Mouse (Mus musculus): ENCODE results near the gene Rgs12. TPM values are rescaled to one million over a fixed set of nuclear protein-coding genes. Genes with fewer than 3 reads are reported as not detected.

Rgs12 gene
- polyA plus RNA-seq, 1 experiment from 2014 or later = 56.3 TPM

DNA sequence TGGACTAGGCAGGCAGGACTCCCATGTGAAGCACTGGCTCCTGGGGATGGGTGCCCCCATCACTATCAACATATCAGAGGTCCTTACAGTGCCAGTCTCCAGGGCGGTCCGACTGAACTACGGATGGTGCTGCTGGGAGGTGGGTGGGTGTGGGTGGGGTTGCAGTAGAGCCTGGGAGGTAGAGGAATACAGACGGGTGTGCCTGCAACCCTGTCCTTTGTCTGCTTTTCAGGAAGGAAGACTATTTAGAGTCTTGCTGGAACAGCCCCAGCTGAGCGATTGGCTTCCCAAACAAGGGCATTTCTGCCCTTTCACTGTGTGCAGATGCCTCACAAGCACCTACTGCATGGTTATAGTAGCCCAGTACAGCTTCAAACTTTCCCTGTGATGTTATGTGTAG lies 19.1 kb downstream of the Rgs12 start:
- 89% methylated on average over 5 of the region's 5 CpGs for WGBS
- ATAC-seq (ENCODE audit: insufficient number of reproducible peaks, insufficient read depth, low FRiP score, low TSS enrichment) = no peak
- Histone ChIP-seq H3K4me1 (no peaks in the 10 kb centered on the region), H3K4me3 (no peak overlapping the region), H3K4me2 (replicated peaks) (no peak overlapping the region), H3K9me3 (no peaks in the 10 kb centered on the region), H3K27ac (no peak overlapping the region), H3K27me3 (no peaks in the 10 kb centered on the region), H3K9ac (no peak overlapping the region), H3K36me3 (peaks cover 60% of the 10 kb centered on the region)

DNA sequence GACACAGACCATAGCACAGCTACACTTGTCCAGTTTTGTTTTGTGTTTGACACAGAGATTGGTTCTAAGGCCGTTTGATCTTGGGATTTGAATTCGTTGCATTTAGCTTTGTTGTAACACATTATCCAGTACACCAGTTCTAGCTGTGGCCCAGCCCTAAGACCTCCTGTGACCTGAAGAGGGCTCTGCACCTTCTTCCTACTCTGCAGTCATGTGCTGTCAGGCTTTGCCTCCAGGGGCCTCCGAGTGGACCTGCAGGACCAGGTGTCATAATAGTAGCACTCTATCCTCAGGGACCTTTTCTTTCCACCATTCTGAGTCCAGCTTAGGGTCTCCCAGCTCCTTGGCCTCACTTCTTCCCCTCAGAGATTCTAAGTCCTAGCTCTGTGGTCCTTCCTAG lies 23.2 kb downstream of the Rgs12 start:
- no peak for ATAC-seq (ENCODE audit: insufficient number of reproducible peaks, insufficient read depth, low FRiP score, low TSS enrichment)
- Histone ChIP-seq H3K4me2 (replicated peaks) (no peak overlapping the region), H3K36me3 (peaks cover 60% of the 10 kb centered on the region), H3K27me3 (no peaks in the 10 kb centered on the region), H3K4me3 (no peak overlapping the region), H3K9ac (no peak overlapping the region), H3K27ac (no peak overlapping the region), H3K9me3 (no peaks in the 10 kb centered on the region), H3K4me1 (no peaks in the 10 kb centered on the region)
- WGBS = 87% methylated on average over 3 of the region's 3 CpGs

DNA sequence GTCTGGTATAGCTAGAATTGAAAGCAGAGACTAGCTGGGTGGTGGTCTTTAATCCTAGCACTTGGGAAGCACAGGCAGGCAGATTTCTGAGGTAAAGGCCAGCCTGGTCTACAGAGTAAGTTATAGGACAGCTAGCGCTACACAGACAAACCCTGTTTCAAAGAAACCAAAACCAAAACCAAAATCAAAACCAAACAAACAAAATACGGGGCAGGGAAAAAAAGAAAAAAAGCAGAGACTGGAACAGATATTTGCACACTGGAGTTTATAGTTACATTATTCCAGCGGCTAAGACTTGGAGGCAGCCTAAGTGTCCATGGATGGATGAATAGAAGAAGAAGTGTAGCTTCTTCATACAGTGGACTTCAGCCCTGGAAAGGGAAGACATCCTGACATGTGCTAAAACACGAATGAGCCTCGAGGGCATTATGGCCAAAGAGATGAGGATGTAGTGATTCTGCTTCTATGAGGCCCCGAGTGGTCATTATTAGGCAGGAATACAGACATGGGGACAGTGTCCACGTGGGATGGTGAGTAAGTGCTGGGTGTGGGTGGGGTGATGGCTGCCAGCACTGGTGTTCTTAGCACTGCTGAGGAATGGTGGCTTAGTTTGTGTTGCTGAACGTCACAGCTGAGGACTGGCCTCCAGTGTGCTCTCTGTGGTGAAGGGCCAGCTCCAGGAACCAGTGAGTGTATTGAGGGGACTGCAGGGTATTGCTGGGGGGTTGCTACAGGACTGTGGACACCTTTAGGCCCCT lies 24.5 kb downstream of the Rgs12 start:
- no peak for ATAC-seq (ENCODE audit: insufficient number of reproducible peaks, insufficient read depth, low FRiP score, low TSS enrichment)
- WGBS = 80% methylated on average over 8 of the region's 8 CpGs

DNA sequence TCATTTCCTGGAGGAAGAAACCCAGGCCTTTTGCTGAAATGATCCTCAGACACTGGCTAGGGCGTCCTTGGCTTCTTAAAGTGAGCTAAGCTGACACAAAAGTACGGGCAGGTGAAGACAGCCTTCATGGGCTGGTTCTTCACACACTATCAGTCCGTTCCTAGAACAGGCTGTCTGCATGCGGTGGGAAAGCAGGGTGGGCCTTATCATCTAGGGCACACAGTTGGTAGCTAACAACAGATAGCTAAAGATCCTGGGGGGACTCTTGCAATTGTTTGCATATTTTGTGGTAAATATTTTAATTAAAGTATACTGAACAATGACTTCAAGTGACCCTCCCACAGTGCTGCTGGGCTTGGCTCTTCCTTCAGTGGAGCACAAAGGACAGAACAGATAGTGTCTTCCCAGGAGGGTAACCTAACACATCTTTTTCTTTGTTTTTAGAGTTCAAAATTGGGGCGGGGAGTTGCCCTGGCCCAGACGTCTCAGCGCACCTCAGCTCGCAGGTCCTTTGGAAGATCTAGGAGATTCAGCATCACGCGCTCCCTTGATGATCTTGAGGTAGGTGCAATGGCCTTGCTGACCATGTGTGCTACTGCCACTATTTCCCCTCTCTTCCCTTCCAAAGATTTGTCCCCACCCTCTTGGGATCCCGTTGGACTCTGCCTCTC lies 25.7 kb downstream of the Rgs12 start:
- H3K9me3 ChIP-seq = no peaks in the 10 kb centered on the region
- ATAC-seq (ENCODE audit: insufficient number of reproducible peaks, insufficient read depth, low FRiP score, low TSS enrichment) = no peak
- no peaks in the 10 kb centered on the region for H3K4me1 ChIP-seq
- no peak overlapping the region for H3K9ac ChIP-seq
- H3K27ac ChIP-seq = no peak overlapping the region
- no peaks in the 10 kb centered on the region for H3K27me3 ChIP-seq
- no peak overlapping the region for H3K4me3 ChIP-seq
- 91% methylated on average over 11 of the region's 11 CpGs for WGBS
- no peak overlapping the region for H3K4me2 ChIP-seq (replicated peaks)
- peaks cover 54% of the 10 kb centered on the region for H3K36me3 ChIP-seq

More for the DNA sequence above, 24.5 kb downstream of the Rgs12 start:
- H3K4me1 ChIP-seq = no peaks in the 10 kb centered on the region
- H3K4me2 ChIP-seq (replicated peaks) = no peak overlapping the region
- no peaks in the 10 kb centered on the region for H3K9me3 ChIP-seq
- H3K27me3 ChIP-seq = no peaks in the 10 kb centered on the region
- H3K27ac ChIP-seq = no peak overlapping the region
- no peak overlapping the region for H3K9ac ChIP-seq
- H3K4me3 ChIP-seq = no peak overlapping the region
- peaks cover 52% of the 10 kb centered on the region for H3K36me3 ChIP-seq

DNA sequence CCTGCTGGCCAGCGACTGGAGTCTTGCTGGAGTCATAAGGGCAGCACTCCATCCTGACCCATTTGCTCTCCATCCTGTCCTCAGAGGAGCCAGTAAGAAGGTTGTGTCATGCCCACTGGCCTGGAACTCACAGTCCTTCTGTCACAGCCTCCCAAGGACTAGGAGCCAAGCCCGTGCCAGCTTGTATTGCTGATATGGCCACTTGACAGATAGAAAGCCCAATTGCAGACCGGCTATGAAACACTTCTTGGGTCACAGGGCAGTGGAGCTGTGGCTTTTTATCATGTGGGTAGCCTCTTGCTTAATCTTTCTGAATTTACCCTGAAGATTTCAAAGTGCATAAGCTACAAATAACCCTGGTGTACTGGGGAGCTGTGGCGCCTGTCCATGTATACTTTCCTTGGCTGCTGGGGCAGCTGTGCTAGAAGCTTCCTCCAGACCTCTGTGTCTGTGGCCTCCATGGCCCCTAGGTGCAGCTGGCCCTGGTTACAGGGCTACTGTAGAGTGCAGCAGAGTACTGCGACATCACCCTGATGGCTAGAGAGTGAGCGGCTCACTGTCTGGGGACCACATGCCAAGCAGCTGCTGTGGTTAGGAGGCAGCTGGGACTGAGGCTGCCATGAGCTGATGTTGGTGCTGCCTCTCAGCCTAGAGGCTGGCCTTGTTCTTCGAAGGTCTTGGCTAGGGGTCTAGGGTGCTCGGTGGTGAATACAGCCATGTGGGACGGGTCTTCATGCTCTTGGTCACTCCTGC lies 27.5 kb downstream of the Rgs12 start:
- Histone ChIP-seq H3K27ac (no peak overlapping the region), H3K4me2 (replicated peaks) (no peak overlapping the region), H3K9me3 (no peaks in the 10 kb centered on the region), H3K27me3 (no peaks in the 10 kb centered on the region), H3K4me1 (0 out of 2 replicates have a peak, but pooled peaks cover 1% of the 10 kb centered on the region), H3K36me3 (peaks cover 48% of the 10 kb centered on the region), H3K9ac (no peak overlapping the region), H3K4me3 (no peak overlapping the region)
- 94% methylated on average over 9 of the region's 9 CpGs for WGBS
- ATAC-seq (ENCODE audit: insufficient number of reproducible peaks, insufficient read depth, low FRiP score, low TSS enrichment) = no peak

DNA sequence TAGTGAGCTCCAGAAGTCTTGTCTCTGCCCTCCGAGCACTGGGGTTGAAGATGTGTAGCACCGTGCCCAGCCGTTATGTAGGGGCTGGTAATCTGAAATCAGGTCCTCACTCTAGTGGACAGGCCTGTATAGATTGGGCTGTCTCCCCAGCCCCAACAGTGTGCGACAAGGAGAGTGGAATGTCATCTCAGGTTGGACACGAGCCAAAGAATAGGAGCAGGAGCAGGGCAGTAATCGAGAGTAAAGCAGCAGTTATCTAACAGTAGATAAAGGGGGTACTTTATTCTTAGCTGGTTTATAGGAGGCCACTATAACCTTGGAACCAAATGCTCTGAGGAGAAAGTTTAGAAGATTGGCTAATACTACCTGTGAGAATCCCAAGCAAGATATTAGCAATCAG lies 30.9 kb downstream of the Rgs12 start:
- H3K4me3 ChIP-seq = no peak overlapping the region
- no peaks in the 10 kb centered on the region for H3K9me3 ChIP-seq
- ATAC-seq (ENCODE audit: insufficient number of reproducible peaks, insufficient read depth, low FRiP score, low TSS enrichment) = no peak
- H3K36me3 ChIP-seq = peaks cover 64% of the 10 kb centered on the region
- H3K27ac ChIP-seq = no peak overlapping the region
- WGBS = 73% methylated on average over 6 of the region's 6 CpGs
- no peaks in the 10 kb centered on the region for H3K27me3 ChIP-seq
- no peak overlapping the region for H3K4me2 ChIP-seq (replicated peaks)
- H3K4me1 ChIP-seq = 0 out of 2 replicates have a peak, but pooled peaks cover 4% of the 10 kb centered on the region
- H3K9ac ChIP-seq = no peak overlapping the region

DNA sequence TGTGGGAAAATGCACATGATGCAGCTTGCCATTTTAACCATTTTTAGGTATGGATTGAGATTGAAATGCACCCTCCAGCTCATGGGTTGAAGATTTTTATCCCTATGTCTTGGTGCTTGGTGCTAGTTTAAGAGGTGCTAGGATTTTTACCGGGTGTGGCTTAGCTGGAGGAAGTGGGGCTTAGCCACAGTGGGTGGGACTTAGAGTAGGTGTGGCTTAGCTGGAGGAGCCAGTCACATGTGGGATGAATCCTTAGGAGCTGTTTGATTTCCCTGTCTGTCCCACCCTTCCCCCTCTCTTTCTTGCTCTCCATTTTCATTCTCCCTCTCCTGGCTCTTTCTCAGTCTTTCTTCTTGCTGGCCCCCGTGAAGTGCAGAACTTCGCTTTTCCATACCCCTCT lies 32.5 kb downstream of the Rgs12 start:
- H3K9me3 ChIP-seq = no peaks in the 10 kb centered on the region
- no peaks in the 10 kb centered on the region for H3K27me3 ChIP-seq
- 0 out of 2 replicates have a peak, but pooled peaks cover 4% of the 10 kb centered on the region for H3K4me1 ChIP-seq
- WGBS = 51% methylated on average over 3 of the region's 3 CpGs
- ATAC-seq (ENCODE audit: insufficient number of reproducible peaks, insufficient read depth, low FRiP score, low TSS enrichment) = no peak
- H3K4me2 ChIP-seq (replicated peaks) = no peak overlapping the region
- H3K4me3 ChIP-seq = no peak overlapping the region
- peaks cover 59% of the 10 kb centered on the region for H3K36me3 ChIP-seq
- no peak overlapping the region for H3K27ac ChIP-seq
- H3K9ac ChIP-seq = no peak overlapping the region

DNA sequence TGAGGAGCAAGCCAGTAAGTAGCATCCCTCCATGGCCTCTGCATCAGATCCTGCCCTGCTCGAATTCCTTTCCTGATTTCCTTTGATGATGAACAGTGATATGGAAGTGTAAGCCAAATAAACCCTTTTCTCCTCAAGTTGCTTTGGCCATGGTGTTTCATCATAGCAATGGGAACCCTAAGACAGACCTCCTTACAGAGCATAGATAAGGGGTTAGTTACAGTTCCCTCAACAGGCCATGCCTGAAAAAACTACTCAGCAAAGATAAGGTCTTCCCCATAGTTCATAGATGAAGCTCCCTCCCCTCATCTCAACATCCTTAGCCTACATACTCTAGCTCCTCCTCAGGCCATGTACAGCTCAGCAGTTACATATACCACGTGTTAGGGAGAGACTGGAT lies 35.7 kb downstream of the Rgs12 start:
- H3K4me2 ChIP-seq (replicated peaks) = no peak overlapping the region
- H3K4me1 ChIP-seq = peaks cover 21% of the 10 kb centered on the region
- WGBS = 79% methylated on average over 2 of the region's 2 CpGs
- peaks cover 57% of the 10 kb centered on the region for H3K36me3 ChIP-seq
- H3K9me3 ChIP-seq = no peaks in the 10 kb centered on the region
- no peak for ATAC-seq (ENCODE audit: insufficient number of reproducible peaks, insufficient read depth, low FRiP score, low TSS enrichment)
- no peaks in the 10 kb centered on the region for H3K27me3 ChIP-seq
- no peak overlapping the region for H3K4me3 ChIP-seq
- no peak overlapping the region for H3K27ac ChIP-seq
- H3K9ac ChIP-seq = no peak overlapping the region

DNA sequence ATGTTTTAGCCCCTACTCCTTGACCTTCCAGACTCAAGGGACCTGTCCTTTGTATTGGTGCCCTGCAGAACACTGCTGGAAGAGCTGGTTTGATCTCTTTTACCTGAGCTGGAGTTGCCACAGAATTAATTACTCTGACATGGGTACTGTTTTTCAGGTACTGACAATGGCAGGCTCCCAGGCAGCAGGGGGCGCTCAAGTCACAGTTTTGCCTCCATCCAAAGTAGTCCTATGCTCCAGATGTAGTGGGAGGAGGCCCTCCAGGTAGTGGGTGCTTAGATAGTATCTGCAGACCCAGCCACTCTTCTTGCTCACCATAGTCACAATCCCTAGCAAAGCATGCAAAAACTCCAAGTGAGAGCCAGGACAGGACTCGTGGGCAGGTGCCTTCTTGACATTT lies 36.6 kb downstream of the Rgs12 start:
- H3K27ac ChIP-seq = no peak overlapping the region
- H3K36me3 ChIP-seq = peaks cover 57% of the 10 kb centered on the region
- WGBS = 39% methylated on average over 2 of the region's 2 CpGs
- peaks cover 25% of the 10 kb centered on the region for H3K4me1 ChIP-seq
- H3K4me2 ChIP-seq (replicated peaks) = no peak overlapping the region
- no peak for ATAC-seq (ENCODE audit: insufficient number of reproducible peaks, insufficient read depth, low FRiP score, low TSS enrichment)
- no peak overlapping the region for H3K9ac ChIP-seq
- H3K9me3 ChIP-seq = no peaks in the 10 kb centered on the region
- no peak overlapping the region for H3K4me3 ChIP-seq
- no peaks in the 10 kb centered on the region for H3K27me3 ChIP-seq

DNA sequence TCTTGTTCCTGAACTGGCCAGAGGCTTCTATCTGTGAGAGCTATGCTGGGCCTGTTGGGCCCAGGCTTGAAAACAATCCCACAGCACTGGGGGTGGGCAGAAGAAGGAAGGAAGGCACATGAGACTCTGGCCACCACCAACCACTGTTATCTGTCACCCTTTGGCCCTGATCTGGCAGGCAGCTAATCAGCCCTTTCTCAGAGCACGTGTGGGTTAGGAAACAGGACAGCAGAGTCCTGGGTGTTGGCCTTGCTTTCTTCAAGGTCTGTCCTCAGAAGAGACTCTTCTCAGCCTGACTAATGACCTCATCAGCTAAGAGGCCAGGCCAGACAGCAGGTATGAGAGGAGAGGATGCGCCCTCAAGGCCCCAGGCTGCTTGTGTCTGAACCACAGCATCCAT lies 38.2 kb downstream of the Rgs12 start:
- no peaks in the 10 kb centered on the region for H3K27me3 ChIP-seq
- H3K4me1 ChIP-seq = peaks cover 21% of the 10 kb centered on the region
- no peak overlapping the region for H3K4me3 ChIP-seq
- no peak overlapping the region for H3K4me2 ChIP-seq (replicated peaks)
- no peak overlapping the region for H3K27ac ChIP-seq
- ATAC-seq (ENCODE audit: insufficient number of reproducible peaks, insufficient read depth, low FRiP score, low TSS enrichment) = no peak
- WGBS = 87% methylated on average over 2 of the region's 2 CpGs
- no peaks in the 10 kb centered on the region for H3K9me3 ChIP-seq
- peaks cover 53% of the 10 kb centered on the region for H3K36me3 ChIP-seq
- no peak overlapping the region for H3K9ac ChIP-seq

DNA sequence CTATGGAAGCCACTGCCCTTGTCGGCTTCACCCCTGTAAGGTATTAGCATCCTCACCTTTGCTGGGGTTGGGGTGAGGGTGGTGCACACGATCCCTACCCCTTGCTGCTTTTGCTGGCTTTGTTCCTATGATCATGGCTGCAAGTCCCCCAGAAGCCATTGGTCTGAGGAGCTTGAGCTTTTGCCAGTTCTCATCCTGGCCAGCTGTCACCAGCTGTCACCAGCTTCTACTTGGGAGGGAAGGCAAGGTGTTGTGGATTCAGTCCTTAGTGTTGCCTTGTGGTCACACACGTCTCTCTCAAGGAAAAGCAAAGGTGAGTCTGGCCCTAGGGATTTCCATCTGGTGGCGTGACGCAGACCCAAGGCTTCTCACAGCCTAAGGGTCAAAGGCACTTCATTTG lies 39.4 kb downstream of the Rgs12 start:
- Histone ChIP-seq H3K4me2 (replicated peaks) (no peak overlapping the region), H3K4me1 (peaks cover 21% of the 10 kb centered on the region), H3K36me3 (peaks cover 40% of the 10 kb centered on the region), H3K9ac (no peak overlapping the region), H3K4me3 (no peak overlapping the region), H3K27ac (peak overlapping the region; percentile 70), H3K9me3 (no peaks in the 10 kb centered on the region), H3K27me3 (no peaks in the 10 kb centered on the region)
- WGBS = 83% methylated on average over 5 of the region's 5 CpGs
- no peak for ATAC-seq (ENCODE audit: insufficient number of reproducible peaks, insufficient read depth, low FRiP score, low TSS enrichment)
